Mouse (Mus musculus): Measurements from ENCODE around the gene Gnas. TPM values are rescaled to one million over a fixed set of nuclear protein-coding genes. Genes with fewer than 3 reads are reported as not detected.
A peak's percentile ranks its signal among the peaks of the same experiment; 100 is the strongest.
"Not testable (repeated sequence)": the region's sequence is repeated elsewhere in the genome, so short reads cannot be mapped to it uniquely, and the experiment has no call there.

The Gnas gene
- polyA plus RNA-seq, 2 experiments: 286 to 302 TPM

DNA sequence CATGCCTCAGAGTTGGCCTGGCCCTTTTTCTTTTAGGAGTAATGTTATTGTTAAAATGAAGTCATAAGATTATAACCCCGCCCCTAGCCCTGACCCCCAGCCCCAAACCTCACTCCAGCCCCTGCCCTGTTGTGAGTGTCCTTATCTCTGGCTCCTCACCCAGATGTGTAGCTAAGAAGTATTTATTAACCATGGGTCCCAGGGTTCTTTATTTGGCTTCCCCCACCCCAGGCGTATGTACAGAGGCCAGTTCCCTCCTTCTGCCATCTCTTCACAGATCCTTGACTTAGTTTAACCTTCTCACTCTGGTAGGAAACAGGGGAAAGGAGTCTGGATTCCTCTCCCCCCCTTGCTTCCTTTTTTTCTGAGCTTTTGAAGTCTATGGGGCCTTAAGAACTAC lies 28.5 kb downstream of the Gnas start:
- DNase-seq (ENCODE audit: low read depth in 3 of 3, low spot score in 3 of 3): no peak

DNA sequence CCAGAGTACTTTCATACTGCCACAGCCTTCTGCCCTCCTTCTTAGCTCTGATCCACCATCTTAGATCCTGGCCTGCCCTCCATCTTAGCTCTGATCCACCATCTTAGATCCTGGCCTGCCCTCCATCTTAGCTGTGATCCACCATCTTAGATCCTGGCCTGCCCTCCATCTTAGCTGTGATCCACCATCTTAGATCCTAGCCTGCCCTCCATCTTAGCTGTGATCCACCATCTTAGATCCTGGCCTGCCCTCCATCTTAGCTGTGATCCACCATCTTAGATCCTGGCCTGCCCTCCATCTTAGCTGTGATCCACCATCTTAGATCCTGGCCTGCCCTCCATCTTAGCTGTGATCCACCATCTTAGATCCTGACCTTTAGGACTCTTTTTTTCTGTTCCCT lies 31.3 kb downstream of the Gnas start:
- H3K36me3 ChIP-seq (replicated peaks; ENCODE audit: control insufficient read depth, insufficient read depth, low read depth); H3K4me2 ChIP-seq (ENCODE audit: low read depth); ATAC-seq (ENCODE audit: insufficient read depth); DNase-seq (ENCODE audit: low read depth in 3 of 3, low spot score in 3 of 3); H3K9me3 ChIP-seq (ENCODE audit: control insufficient read depth, low read length); H3K4me3 ChIP-seq (ENCODE audit: insufficient read depth in 1 of 2, low read depth in 2 of 2, low read length in 2 of 2); H3K27me3 ChIP-seq (ENCODE audit: control insufficient read depth, insufficient read depth, low read length); H3K9ac ChIP-seq (replicated peaks); H3K4me1 ChIP-seq (replicated peaks; ENCODE audit: control insufficient read depth in 2 of 2, insufficient read depth in 2 of 2, low read length in 1 of 2); H3K27ac ChIP-seq: not testable (repeated sequence)

More for the DNA sequence above, 28.5 kb downstream of the Gnas start:
- no peaks in the 10 kb centered on the region for H3K9me3 ChIP-seq (ENCODE audit: control insufficient read depth, low read length)
- no peaks in the 10 kb centered on the region for H3K27me3 ChIP-seq (ENCODE audit: control insufficient read depth, insufficient read depth, low read length)
- no peak overlapping the region for H3K27ac ChIP-seq
- TF ChIP-seq CTCF (IDR thresholded peaks at IDR 0.05; ENCODE audit: low read depth): no peak
- no peak for TF ChIP-seq EP300 (IDR thresholded peaks at IDR 0.05; ENCODE audit: low read depth)
- no peak overlapping the region for H3K4me2 ChIP-seq (ENCODE audit: low read depth)
- no peak overlapping the region for H3K9ac ChIP-seq (replicated peaks)
- no peak overlapping the region for H3K4me3 ChIP-seq (ENCODE audit: insufficient read depth in 1 of 2, low read depth in 2 of 2, low read length in 2 of 2)
- 77% methylated on average over 2 of the region's 2 CpGs for WGBS (ENCODE audit: insufficient replicate concordance)
- H3K4me1 ChIP-seq (replicated peaks; ENCODE audit: control insufficient read depth in 2 of 2, insufficient read depth in 2 of 2, low read length in 1 of 2): peaks cover 0 to 6% of the 10 kb centered on the region in 2 experiments; a peak in 2 of 4 replicates
- no peaks in the 10 kb centered on the region for H3K36me3 ChIP-seq (replicated peaks; ENCODE audit: control insufficient read depth, insufficient read depth, low read depth)
- no peak for ATAC-seq (ENCODE audit: insufficient read depth)

DNA sequence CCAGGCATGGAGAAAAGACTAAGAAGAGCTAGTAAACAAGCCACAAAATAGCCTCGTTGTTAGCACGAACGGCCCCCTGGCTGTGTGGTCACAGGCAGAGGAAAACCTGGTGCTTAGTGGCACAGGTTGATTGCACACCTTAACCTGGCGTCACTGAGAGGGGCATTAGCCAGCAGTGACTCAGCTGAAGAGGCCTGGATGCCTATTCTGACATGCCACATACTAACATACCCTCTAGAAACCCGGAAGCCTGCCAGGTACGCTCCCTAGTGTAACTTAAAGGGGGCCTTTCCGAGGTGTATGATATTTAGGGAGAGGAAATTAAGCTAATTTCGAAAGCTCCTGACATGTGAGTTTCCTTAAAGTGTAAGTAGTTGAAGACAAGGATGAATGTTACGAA lies 32.5 kb downstream of the Gnas start:
- no peak overlapping the region for H3K9ac ChIP-seq (replicated peaks)
- TF ChIP-seq CTCF (IDR thresholded peaks at IDR 0.05; ENCODE audit: low read depth) (no peak), EP300 (IDR thresholded peaks at IDR 0.05; ENCODE audit: low read depth) (no peak)
- 80% methylated on average over 9 of the region's 9 CpGs for WGBS (ENCODE audit: insufficient replicate concordance)

GRCm38 (mm10) chr2:174325989-174326388 lies 41.9 kb downstream of the Gnas start:
- TF ChIP-seq CTCF (IDR thresholded peaks at IDR 0.05; ENCODE audit: low read depth) (no peak), EP300 (IDR thresholded peaks at IDR 0.05; ENCODE audit: low read depth) (no peak)

More for the DNA sequence above, 32.5 kb downstream of the Gnas start:
- H3K27ac ChIP-seq: no peak overlapping the region
- no peaks in the 10 kb centered on the region for H3K36me3 ChIP-seq (replicated peaks; ENCODE audit: control insufficient read depth, insufficient read depth, low read depth)
- no peak overlapping the region for H3K4me2 ChIP-seq (ENCODE audit: low read depth)
- DNase-seq (ENCODE audit: low read depth in 3 of 3, low spot score in 3 of 3) (no peak), ATAC-seq (ENCODE audit: insufficient read depth) (no peak)
- no peaks in the 10 kb centered on the region for H3K27me3 ChIP-seq (ENCODE audit: control insufficient read depth, insufficient read depth, low read length)
- peaks cover 0 to 3% of the 10 kb centered on the region in 2 experiments; a peak in 2 of 4 replicates for H3K4me1 ChIP-seq (replicated peaks; ENCODE audit: control insufficient read depth in 2 of 2, insufficient read depth in 2 of 2, low read length in 1 of 2)
- no peak overlapping the region for H3K4me3 ChIP-seq (ENCODE audit: insufficient read depth in 1 of 2, low read depth in 2 of 2, low read length in 2 of 2)
- no peaks in the 10 kb centered on the region for H3K9me3 ChIP-seq (ENCODE audit: control insufficient read depth, low read length)

GRCm38 (mm10) chr2:174326481-174326880 lies 42.4 kb downstream of the Gnas start:
- Histone ChIP-seq H3K27me3 (ENCODE audit: control insufficient read depth, insufficient read depth, low read length) (no peaks in the 10 kb centered on the region), H3K9me3 (ENCODE audit: control insufficient read depth, low read length) (no peaks in the 10 kb centered on the region), H3K4me3 (ENCODE audit: insufficient read depth in 1 of 2, low read depth in 2 of 2, low read length in 2 of 2) (peak overlapping the region; percentile 65 to 68), H3K36me3 (replicated peaks; ENCODE audit: control insufficient read depth, insufficient read depth, low read depth) (no peaks in the 10 kb centered on the region), H3K27ac (peak overlapping the region; percentile 12; the same call in 1 of the 2 replicates), H3K4me1 (replicated peaks; ENCODE audit: control insufficient read depth in 2 of 2, insufficient read depth in 2 of 2, low read length in 1 of 2) (no peaks in the 10 kb centered on the region; a peak in 1 of 4 replicates), H3K9ac (replicated peaks) (peak overlapping the region; percentile 51), H3K4me2 (ENCODE audit: low read depth) (peak overlapping the region; percentile 98)
- WGBS (ENCODE audit: insufficient replicate concordance): 46% methylated on average over 8 of the region's 8 CpGs
- no peak for ATAC-seq (ENCODE audit: insufficient read depth)
- DNase-seq (ENCODE audit: low read depth in 3 of 3, low spot score in 3 of 3): no peak
- TF ChIP-seq CTCF (IDR thresholded peaks at IDR 0.05; ENCODE audit: low read depth) (no peak), EP300 (IDR thresholded peaks at IDR 0.05; ENCODE audit: low read depth) (no peak)

More at GRCm38 (mm10) chr2:174325989-174326388, 41.9 kb downstream of the Gnas start:
- peak overlapping the region in 1 of 2 experiments; percentile 68; a peak in 2 of 4 replicates for H3K4me3 ChIP-seq (ENCODE audit: insufficient read depth in 1 of 2, low read depth in 2 of 2, low read length in 2 of 2)
- ATAC-seq (ENCODE audit: insufficient read depth): no peak
- no peaks in the 10 kb centered on the region; a peak in 1 of 4 replicates for H3K4me1 ChIP-seq (replicated peaks; ENCODE audit: control insufficient read depth in 2 of 2, insufficient read depth in 2 of 2, low read length in 1 of 2)
- H3K4me2 ChIP-seq (ENCODE audit: low read depth): peak overlapping the region; percentile 98
- no peak for DNase-seq (ENCODE audit: low read depth in 3 of 3, low spot score in 3 of 3)
- 57% methylated on average over 4 of the region's 4 CpGs for WGBS (ENCODE audit: insufficient replicate concordance)
- H3K9me3 ChIP-seq (ENCODE audit: control insufficient read depth, low read length): no peaks in the 10 kb centered on the region
- no peaks in the 10 kb centered on the region for H3K36me3 ChIP-seq (replicated peaks; ENCODE audit: control insufficient read depth, insufficient read depth, low read depth)
- H3K9ac ChIP-seq (replicated peaks): no peak overlapping the region
- no peaks in the 10 kb centered on the region for H3K27me3 ChIP-seq (ENCODE audit: control insufficient read depth, insufficient read depth, low read length)
- H3K27ac ChIP-seq: no peak overlapping the region
